Mouse (Mus musculus): ENCODE data around the gene Gnpat. TPM values are rescaled to one million over a fixed set of nuclear protein-coding genes. Genes with fewer than 3 reads are reported as not detected.

Gene Gnpat
- polyA plus RNA-seq, 1 experiment from 2014 or later = 111 TPM

DNA sequence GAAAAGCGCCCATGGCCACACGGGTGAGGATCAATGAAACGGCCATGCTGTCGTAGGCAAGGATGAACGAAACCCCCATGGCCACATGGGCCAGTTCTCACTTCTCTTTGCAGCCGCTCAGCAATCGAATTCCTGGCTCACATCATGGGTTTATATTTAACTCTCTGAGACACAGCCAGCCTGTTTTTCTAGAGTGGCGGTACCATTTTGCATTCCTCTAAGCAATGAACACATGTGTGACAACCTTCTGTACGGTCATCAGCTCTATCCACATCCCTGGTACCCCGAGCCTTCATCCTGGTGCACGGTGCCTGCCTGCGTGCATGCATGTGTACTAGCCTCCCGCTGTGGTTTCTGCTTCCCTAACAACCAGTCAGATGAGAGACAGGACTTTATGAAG is 67.3 kb downstream of the Gnpat start:
- Histone ChIP-seq H3K27ac (no peak overlapping the region), H3K36me3 (no peaks in the 10 kb centered on the region)

DNA sequence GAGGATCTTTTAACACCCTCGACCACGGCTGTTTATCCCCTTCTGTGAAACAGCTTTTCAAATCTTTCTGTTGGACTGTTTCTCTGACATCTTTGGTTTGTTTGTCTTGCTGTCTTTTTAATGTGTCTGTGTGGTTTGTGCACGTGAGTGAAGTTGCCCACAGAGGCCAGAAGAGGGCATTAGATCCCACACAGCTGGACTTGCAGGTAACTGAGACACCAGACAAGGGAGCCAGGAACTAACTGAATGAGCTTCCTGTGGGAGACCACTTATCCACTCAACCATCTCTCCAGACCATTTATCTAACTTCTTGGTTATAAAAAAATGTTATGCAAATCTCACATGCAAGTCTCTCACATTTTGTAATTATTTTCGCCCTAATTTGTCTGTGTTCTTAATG is 67.8 kb downstream of the Gnpat start:
- ATAC-seq (ENCODE audit: insufficient number of reproducible peaks, insufficient read depth, low FRiP score, low TSS enrichment) = no peak

More for the DNA sequence above, 67.3 kb downstream of the Gnpat start:
- no peak overlapping the region for H3K9ac ChIP-seq
- H3K4me1 ChIP-seq = no peaks in the 10 kb centered on the region
- H3K9me3 ChIP-seq = no peaks in the 10 kb centered on the region
- no peaks in the 10 kb centered on the region for H3K27me3 ChIP-seq
- H3K4me3 ChIP-seq = no peak overlapping the region
- ATAC-seq (ENCODE audit: insufficient number of reproducible peaks, insufficient read depth, low FRiP score, low TSS enrichment) = no peak
- no peak overlapping the region for H3K4me2 ChIP-seq (replicated peaks)
- 95% methylated on average over 13 of the region's 13 CpGs for WGBS

DNA sequence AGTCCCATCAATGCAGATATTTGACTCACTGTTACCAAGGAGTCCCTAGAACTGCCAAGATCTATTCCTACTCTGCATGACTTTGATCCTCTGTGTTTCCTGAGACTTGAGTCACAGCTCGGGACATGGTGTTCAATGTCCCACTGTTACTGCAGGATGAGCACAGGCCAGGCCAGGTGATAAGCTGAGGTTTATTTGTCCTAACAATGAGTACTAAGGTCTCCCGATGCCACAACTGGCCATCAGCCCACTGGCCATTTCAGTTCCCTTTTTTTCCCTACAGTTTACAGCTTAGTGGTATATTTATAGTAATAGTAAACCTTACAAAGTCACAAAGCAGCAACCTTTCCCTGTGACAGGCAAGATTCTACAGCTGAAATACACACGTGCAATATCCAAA is 69.6 kb downstream of the Gnpat start:
- ATAC-seq (ENCODE audit: insufficient number of reproducible peaks, insufficient read depth, low FRiP score, low TSS enrichment) = no peak
- Histone ChIP-seq H3K27ac (no peak overlapping the region), H3K4me2 (replicated peaks) (no peak overlapping the region), H3K4me1 (no peaks in the 10 kb centered on the region), H3K9me3 (no peaks in the 10 kb centered on the region), H3K36me3 (no peaks in the 10 kb centered on the region), H3K9ac (no peak overlapping the region), H3K27me3 (no peaks in the 10 kb centered on the region), H3K4me3 (no peak overlapping the region)
- WGBS = 90% methylated on average over 3 of the region's 3 CpGs

More for the DNA sequence above, 67.8 kb downstream of the Gnpat start:
- no peaks in the 10 kb centered on the region for H3K4me1 ChIP-seq
- no peak overlapping the region for H3K4me3 ChIP-seq
- no peak overlapping the region for H3K27ac ChIP-seq
- H3K4me2 ChIP-seq (replicated peaks) = no peak overlapping the region
- H3K9me3 ChIP-seq = no peaks in the 10 kb centered on the region
- no peaks in the 10 kb centered on the region for H3K27me3 ChIP-seq
- H3K9ac ChIP-seq = no peak overlapping the region
- H3K36me3 ChIP-seq = no peaks in the 10 kb centered on the region
- WGBS = 82% methylated on average over 4 of the region's 4 CpGs

DNA sequence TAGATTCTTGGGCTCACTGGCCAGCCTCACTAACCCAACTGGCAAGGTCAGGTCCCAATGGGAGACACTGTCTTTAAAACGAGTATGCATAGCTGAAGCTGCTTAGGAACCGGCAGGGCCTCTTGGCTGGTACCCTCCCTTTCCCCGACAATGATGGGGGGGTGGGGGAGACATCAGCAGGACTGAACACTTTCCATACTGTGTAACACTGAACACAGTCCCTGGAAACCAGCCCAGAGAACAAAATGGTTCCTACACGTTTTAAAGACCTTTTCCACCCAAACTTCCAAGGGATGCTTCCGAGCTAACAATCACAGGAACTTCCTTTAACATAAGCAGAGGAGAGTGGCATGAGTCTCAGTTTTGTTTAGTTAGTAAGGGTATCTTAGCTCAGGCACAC is 72.3 kb downstream of the Gnpat start:
- Histone ChIP-seq H3K4me3 (no peak overlapping the region), H3K36me3 (peaks cover 11% of the 10 kb centered on the region), H3K9me3 (no peaks in the 10 kb centered on the region), H3K4me2 (replicated peaks) (no peak overlapping the region), H3K27me3 (no peaks in the 10 kb centered on the region), H3K27ac (no peak overlapping the region), H3K4me1 (no peaks in the 10 kb centered on the region), H3K9ac (no peak overlapping the region)
- 82% methylated on average over 5 of the region's 5 CpGs for WGBS
- no peak for ATAC-seq (ENCODE audit: insufficient number of reproducible peaks, insufficient read depth, low FRiP score, low TSS enrichment)

DNA sequence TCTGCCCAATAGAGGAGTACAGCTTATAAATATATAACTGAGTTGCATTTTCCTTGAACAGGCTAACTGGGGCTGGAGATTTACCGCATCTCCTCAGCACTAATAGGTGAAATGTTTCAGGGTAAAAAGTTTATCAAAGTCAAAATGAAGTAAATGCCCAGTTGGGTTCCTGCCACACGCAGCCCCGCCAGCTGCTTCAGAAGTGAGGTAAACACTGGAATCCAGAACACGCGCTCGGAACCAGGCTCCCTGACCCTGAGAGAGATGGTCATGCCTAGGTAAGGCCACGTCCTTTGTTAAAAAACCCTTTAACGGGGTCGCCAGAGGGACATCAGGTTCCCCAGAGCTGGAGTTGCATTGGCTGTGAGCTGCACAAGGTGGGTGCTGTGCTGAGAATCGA is 73.9 kb downstream of the Gnpat start:
- H3K9me3 ChIP-seq = no peaks in the 10 kb centered on the region
- WGBS = 95% methylated on average over 10 of the region's 10 CpGs
- H3K4me3 ChIP-seq = no peak overlapping the region
- H3K4me2 ChIP-seq (replicated peaks) = no peak overlapping the region
- no peaks in the 10 kb centered on the region for H3K27me3 ChIP-seq
- H3K9ac ChIP-seq = no peak overlapping the region
- H3K4me1 ChIP-seq = no peaks in the 10 kb centered on the region
- H3K36me3 ChIP-seq = peaks cover 21% of the 10 kb centered on the region
- ATAC-seq (ENCODE audit: insufficient number of reproducible peaks, insufficient read depth, low FRiP score, low TSS enrichment) = no peak
- no peak overlapping the region for H3K27ac ChIP-seq

DNA sequence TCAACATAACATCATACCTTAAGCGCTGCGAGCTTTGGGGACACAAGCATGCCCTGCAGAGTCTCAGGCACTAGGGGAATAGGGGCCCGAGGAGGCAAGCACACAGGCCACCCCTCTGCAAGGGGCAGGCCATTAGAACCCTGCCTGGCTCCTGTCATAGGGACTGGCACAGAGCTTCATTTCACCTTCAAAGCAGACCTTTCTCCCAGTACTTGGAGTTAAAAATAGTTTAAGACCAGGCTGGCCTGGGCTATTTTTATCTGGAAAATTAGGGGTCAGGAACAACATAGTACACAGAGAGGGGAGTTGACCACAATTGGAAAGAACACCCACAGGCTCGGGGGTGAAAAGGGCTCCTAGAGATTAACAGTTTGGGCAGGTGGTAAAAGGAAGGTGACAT is 74.5 kb downstream of the Gnpat start:
- ATAC-seq (ENCODE audit: insufficient number of reproducible peaks, insufficient read depth, low FRiP score, low TSS enrichment) = no peak
- H3K36me3 ChIP-seq = peaks cover 23% of the 10 kb centered on the region
- H3K4me1 ChIP-seq = no peaks in the 10 kb centered on the region
- H3K27me3 ChIP-seq = no peaks in the 10 kb centered on the region
- 87% methylated on average over 4 of the region's 4 CpGs for WGBS
- H3K4me3 ChIP-seq = no peak overlapping the region
- no peak overlapping the region for H3K4me2 ChIP-seq (replicated peaks)
- H3K9ac ChIP-seq = no peak overlapping the region
- no peaks in the 10 kb centered on the region for H3K9me3 ChIP-seq
- H3K27ac ChIP-seq = no peak overlapping the region

Other genes with a start within 250 kb of the Gnpat start
- gene 2310022B05Rik, start 199.7 kb upstream of the Gnpat start, polyA plus RNA-seq (2016; fragmentation: Nextera tagmentation; extraction: Ambion mirVana) = 32.0 and 32.1 TPM in 2 replicates
- 52.8 and 54.1 TPM in 2 replicates for gene Ttc13, start 141.1 kb upstream of the Gnpat start, polyA plus RNA-seq (2016; fragmentation: Nextera tagmentation; extraction: Ambion mirVana)
- 33.2 and 35.6 TPM in 2 replicates for gene Arv1, start 140.9 kb upstream of the Gnpat start, polyA plus RNA-seq (2016; fragmentation: Nextera tagmentation; extraction: Ambion mirVana)
- gene Fam89a, start 111.2 kb upstream of the Gnpat start, polyA plus RNA-seq (2016; fragmentation: Nextera tagmentation; extraction: Ambion mirVana) = 6.7 and 8.0 TPM in 2 replicates
- 1.00 and 1.5 TPM in 2 replicates for gene Trim67, start 69.9 kb upstream of the Gnpat start, polyA plus RNA-seq (2016; fragmentation: Nextera tagmentation; extraction: Ambion mirVana)
- 53.5 and 59.4 TPM in 2 replicates for gene 2810004N23Rik, start 87 bp downstream of the Gnpat start, polyA plus RNA-seq (2016; fragmentation: Nextera tagmentation; extraction: Ambion mirVana)
- gene Exoc8, start 34.7 kb downstream of the Gnpat start, polyA plus RNA-seq (2016; fragmentation: Nextera tagmentation; extraction: Ambion mirVana) = 14.6 TPM in 2 replicates
- 12.7 and 13.3 TPM in 2 replicates for gene Sprtn, start 34.9 kb downstream of the Gnpat start, polyA plus RNA-seq (2016; fragmentation: Nextera tagmentation; extraction: Ambion mirVana)
- gene Egln1, start 86.3 kb downstream of the Gnpat start, polyA plus RNA-seq (2016; fragmentation: Nextera tagmentation; extraction: Ambion mirVana) = 15.5 and 15.6 TPM in 2 replicates
- gene Tsnax, start 150.0 kb downstream of the Gnpat start, polyA plus RNA-seq (2016; fragmentation: Nextera tagmentation; extraction: Ambion mirVana) = 138 and 140 TPM in 2 replicates
- gene Disc1, start 191.2 kb downstream of the Gnpat start, polyA plus RNA-seq (2016; fragmentation: Nextera tagmentation; extraction: Ambion mirVana) = 2.9 and 3.1 TPM in 2 replicates

Data from embryonic facial prominence, embryonic 12.5 days (tissue).